Mouse (Mus musculus): ENCODE data around the gene Aldh1a3.
A peak's percentile ranks its signal among the peaks of the same experiment; 100 is the strongest.

The Aldh1a3 gene

GRCm38 (mm10) chr7:66416829-66417228, 10.5 kb downstream of the Aldh1a3 start:
- no peak for DNase-seq (ENCODE audit: low spot score in 2 of 2)

- DNase-seq (ENCODE audit: low spot score in 2 of 2): no peak
Observed at GRCm38 (mm10) chr7:66413093-66413492, 14.2 kb downstream of the Aldh1a3 start.

GRCm38 (mm10) chr7:66409433-66409832, 17.9 kb downstream of the Aldh1a3 start:
- DNase-seq (ENCODE audit: low spot score in 2 of 2): no peak

- DNase-seq (ENCODE audit: low spot score in 2 of 2): no peak
Observed at GRCm38 (mm10) chr7:66406971-66407370, 20.3 kb downstream of the Aldh1a3 start.

GRCm38 (mm10) chr7:66405951-66406721, 21.2 kb downstream of the Aldh1a3 start:
- DNase-seq (ENCODE audit: low spot score in 2 of 2): no peak

GRCm38 (mm10) chr7:66405541-66405940, 21.8 kb downstream of the Aldh1a3 start:
- no peak for DNase-seq (ENCODE audit: low spot score in 2 of 2)

- DNase-seq (ENCODE audit: low spot score in 2 of 2): no peak
Observed at GRCm38 (mm10) chr7:66404802-66405201, 22.5 kb downstream of the Aldh1a3 start.

- no peak for DNase-seq (ENCODE audit: low spot score in 2 of 2)
Observed at GRCm38 (mm10) chr7:66404141-66404540, 23.2 kb downstream of the Aldh1a3 start.

- no peak for DNase-seq (ENCODE audit: low spot score in 2 of 2)
Observed at GRCm38 (mm10) chr7:66402876-66403275, 24.4 kb downstream of the Aldh1a3 start.

GRCm38 (mm10) chr7:66401605-66402004, 25.7 kb downstream of the Aldh1a3 start:
- DNase-seq (ENCODE audit: low spot score in 2 of 2): no peak

GRCm38 (mm10) chr7:66397288-66397687, 30.0 kb downstream of the Aldh1a3 start:
- DNase-seq (ENCODE audit: low spot score in 2 of 2): no peak

- peak; percentile 41 to 48 for DNase-seq (ENCODE audit: low spot score in 2 of 2)
Observed at GRCm38 (mm10) chr7:66388621-66389532, 38.4 kb downstream of the Aldh1a3 start.

GRCm38 (mm10) chr7:66387813-66388521, 39.4 kb downstream of the Aldh1a3 start, which contains the start of gene Lrrk1:
TSS of gene Lrrk1 (minus strand) at chr7:66388350.
- DNase-seq (ENCODE audit: low spot score in 2 of 2): no peak

GRCm38 (mm10) chr7:66387419-66387812, 39.9 kb downstream of the Aldh1a3 start:
- DNase-seq (ENCODE audit: low spot score in 2 of 2): no peak

GRCm38 (mm10) chr7:66386411-66386810, 40.9 kb downstream of the Aldh1a3 start:
- no peak for DNase-seq (ENCODE audit: low spot score in 2 of 2)

GRCm38 (mm10) chr7:66385826-66386225, 41.5 kb downstream of the Aldh1a3 start:
- DNase-seq (ENCODE audit: low spot score in 2 of 2): no peak

GRCm38 (mm10) chr7:66384891-66385290, 42.4 kb downstream of the Aldh1a3 start:
- DNase-seq (ENCODE audit: low spot score in 2 of 2): no peak

GRCm38 (mm10) chr7:66384213-66384612, 43.1 kb downstream of the Aldh1a3 start:
- DNase-seq (ENCODE audit: low spot score in 2 of 2): no peak

GRCm38 (mm10) chr7:66376560-66376959, 50.8 kb downstream of the Aldh1a3 start:
- no peak for DNase-seq (ENCODE audit: low spot score in 2 of 2)

GRCm38 (mm10) chr7:66375736-66376135, 51.6 kb downstream of the Aldh1a3 start:
- DNase-seq (ENCODE audit: low spot score in 2 of 2): no peak

GRCm38 (mm10) chr7:66373391-66373790, 53.9 kb downstream of the Aldh1a3 start:
- DNase-seq (ENCODE audit: low spot score in 2 of 2): no peak

GRCm38 (mm10) chr7:66370970-66371369, 56.3 kb downstream of the Aldh1a3 start:
- no peak for DNase-seq (ENCODE audit: low spot score in 2 of 2)
